Mouse (Mus musculus) layer of hippocampus, postnatal 25 days (tissue): ENCODE data around the gene Kdelc2. TPM values are rescaled to one million over a fixed set of nuclear protein-coding genes. Genes with fewer than 3 reads are reported as not detected.

Source experiments
- DNase-seq, 2 experiments: peaks; one replicate each; pipeline ENCODE4 v3.0.0; 2022; ENCODE audit warnings: mixed read lengths in 2 of 2, low spot score in 1 of 2; ENCODE audit errors: extremely low spot score in 1 of 2
- total RNA-seq, 2 experiments: library from RNA; stranded (reverse); gene quantifications; 2 replicates each; pipeline ENCODE4 v1.2.3; 2021

Gene Kdelc2
- total RNA-seq: 1 to 10 TPM; 4.5 to 5.2 TPM

DNA sequence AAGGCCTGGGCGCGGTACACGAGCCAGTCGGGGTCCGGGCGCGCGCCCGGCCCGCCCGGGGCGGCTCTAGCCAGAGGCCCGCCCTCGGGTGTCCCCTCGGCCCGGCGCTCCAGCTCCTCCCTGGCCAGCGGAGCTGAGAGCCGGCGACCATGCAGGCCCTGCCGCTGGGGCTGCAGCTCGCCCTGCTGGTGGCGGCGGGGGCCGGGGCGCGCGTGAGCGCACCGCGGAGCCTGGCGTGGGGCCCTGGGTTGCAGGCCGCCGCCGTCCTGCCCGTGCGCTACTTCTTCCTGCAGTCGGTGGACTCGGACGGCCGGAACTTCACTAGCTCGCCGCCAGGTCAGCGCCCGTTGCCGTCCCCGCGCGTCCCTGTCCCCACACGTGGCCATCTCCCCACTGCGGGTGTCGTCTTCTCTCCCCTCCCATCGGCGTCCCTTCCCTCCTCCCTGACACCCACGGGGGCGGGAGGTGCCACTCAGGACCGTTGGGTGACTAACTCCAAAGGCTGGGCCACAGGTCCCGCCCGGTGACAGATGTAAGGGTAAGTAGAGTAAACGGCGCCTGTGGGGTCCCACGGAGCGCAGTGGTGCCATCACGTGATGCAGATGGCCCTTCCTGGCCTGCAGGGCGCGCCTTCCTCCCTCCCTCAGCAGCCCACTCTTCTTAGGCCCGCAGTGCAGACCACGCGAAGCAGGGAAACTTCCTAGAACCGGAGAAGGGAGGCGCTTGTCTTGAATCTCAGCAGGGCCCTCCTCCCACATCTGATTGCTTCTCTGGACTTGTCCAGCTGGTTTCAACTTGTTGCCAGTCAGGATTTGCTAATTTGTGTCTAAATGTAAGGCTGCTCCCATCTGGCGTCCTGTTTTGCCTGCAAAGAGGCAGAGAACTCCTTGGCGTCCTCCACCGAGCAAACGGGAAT, at the start of gene Kdelc2:
Gene Kdelc2, plus strand, starts transcription at position 75 of the 916 bp plus-strand sequence.
- peak; percentile 36 to 51 for DNase-seq

DNA sequence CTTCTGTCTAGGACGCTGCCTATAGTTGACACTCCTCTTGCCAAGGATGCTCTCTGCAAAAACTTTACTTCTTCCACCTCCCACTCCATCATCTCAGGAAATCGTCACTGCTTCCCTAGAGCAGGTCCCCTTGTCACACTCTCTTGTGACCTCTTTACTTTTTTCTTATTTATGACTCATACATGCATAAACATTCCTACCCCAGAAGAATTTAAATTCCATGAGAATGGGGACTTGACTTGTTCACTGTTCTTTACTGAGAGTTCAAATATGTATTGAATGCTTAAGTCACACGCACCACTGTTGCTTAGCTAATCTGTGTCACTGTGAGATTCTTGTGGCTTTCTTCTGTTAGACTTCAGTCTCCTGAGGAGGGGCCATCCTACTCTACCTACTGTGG, 48.7 kb upstream of the Kdelc2 start:
- DNase-seq: no peak

DNA sequence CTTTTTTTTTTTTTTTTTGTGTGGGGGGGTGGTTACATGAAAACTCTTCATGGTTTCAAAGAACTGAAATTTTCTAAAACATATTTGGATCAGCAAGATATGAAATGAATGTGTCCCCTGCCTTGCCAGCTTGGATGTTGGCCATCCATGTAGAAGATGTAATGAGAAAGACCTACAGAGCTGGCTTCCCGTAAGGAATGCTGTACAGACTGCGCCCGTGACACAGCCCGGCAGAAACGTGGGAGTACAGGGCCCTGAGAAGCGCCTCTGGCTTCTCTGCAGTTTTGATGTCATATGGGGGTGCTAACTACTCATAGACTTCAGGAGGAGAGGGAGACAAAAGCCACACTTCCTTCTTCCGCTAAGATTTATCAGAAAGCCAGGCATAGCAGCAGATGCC, 44.2 kb upstream of the Kdelc2 start:
- DNase-seq: no peak

DNA sequence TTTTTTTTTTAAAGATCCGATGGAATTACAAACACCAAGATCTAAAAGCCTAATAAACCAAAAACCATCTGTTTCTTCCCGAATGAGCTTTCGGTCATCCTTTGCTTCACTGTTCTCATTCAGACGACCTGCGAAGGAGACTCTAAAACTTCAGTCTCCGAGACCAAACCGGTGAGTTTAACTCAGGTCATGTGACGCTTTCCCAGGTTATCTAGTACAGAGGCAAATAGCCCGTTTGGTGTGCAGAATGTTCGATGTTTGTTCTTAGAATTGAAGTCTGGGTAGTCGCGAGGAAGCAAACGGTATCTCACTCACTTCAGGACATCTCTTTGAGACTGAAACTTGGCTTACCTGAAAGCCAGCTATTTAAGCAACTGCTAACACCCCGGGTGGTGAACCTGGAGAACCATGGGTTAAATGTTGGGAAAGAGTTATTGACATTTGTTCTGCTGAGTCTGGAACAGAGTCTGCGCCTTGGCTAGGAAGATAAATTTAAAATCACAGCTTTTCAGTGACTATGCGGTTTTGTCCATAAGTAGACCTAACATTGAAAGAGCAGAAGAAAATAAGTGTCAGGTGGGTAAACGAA, 43.4 kb upstream of the Kdelc2 start:
- DNase-seq: no peak

DNA sequence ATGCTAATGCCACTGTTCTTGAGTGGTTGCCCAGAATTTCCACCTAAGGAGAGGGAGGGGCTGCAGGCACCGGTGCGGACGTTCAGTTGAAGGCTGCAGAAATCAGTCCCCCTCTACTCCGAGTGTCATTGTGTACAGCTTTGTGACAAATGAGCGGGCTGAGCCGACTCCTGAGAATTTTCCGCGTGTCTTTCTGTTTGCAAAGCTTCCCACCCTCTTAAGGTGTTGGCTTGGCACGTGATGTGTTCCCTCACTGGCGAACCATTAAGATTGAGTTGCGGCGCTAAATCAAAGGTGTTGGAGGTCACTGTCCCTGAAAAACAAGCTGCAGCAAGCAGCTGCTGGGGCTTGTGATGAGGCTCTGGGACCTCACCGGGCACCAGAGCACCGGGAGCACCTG, 42.9 kb upstream of the Kdelc2 start:
- no peak for DNase-seq

DNA sequence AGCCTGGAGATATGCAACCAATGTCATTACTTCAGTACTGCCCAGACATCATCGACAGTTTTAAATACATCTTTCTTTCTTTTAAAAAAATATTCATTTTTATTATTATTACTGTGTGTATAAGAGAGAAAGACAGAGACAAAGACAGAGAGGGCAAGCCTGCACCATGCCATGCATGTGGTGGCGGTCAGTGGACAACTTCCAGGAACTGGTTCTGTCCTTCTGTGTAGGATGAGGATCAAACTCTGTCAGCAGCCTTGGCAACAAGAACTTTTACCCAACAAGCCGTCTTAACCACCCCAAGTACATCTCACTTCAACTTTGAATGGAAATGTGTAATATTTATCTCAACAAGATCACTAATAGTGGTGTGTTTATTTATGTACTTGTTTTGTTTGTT, 41.8 kb upstream of the Kdelc2 start:
- DNase-seq: no peak

DNA sequence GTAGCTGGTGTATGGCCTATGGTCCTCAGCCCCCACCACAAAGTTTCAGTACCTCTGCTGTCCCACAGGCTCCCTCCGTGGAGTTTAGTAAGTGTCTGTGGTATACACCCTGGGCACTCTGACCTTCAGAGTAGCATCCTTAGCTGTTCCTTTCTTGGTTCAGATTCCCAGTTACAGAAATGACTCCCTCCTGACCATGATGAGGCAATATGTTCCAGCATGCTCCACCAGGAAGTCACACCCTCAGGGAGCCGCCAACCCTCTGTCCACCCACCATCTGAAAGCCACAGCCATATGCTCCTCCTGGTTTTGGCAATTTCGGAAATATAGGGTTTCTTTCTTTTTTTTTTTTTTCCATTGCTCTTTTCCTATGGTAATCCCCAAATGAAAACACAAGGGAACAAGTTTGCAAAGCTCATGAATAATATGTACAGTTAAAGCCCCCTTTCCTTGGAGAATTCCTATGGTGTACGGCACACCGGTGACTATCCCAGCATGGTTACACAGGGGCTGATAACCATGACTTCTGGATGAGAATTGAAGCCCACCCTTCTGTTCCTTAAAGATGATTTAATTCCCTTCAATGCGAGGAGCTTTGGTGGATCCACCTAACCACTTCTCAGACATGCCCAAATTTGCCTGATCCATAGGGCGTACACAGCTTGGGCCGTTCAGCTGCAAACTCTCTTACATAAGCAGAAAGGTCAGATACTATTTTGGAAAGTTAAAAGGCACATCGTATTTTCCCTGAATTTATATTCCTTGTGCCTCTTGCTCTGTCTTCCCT, 39.0 kb upstream of the Kdelc2 start:
- no peak for DNase-seq

DNA sequence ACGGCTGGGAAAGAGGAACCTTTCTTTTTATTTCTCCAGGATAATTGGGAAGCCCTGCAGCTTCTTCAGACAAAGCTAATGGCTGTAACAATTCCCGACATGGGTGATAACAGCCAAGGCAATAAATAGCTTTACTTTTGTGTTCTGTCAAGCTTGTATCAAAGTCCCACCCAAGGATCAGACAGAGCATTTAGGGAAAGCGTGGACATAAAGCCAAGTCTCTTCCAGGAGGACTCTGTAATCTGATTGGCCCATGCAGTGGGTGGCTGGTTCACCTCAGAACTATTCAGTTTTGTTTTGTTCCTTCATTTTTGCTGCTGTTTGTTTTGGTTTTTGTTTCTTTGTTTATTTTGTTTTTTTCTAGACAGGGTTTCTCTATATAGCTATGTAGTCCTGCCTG, 38.1 kb upstream of the Kdelc2 start:
- no peak for DNase-seq

DNA sequence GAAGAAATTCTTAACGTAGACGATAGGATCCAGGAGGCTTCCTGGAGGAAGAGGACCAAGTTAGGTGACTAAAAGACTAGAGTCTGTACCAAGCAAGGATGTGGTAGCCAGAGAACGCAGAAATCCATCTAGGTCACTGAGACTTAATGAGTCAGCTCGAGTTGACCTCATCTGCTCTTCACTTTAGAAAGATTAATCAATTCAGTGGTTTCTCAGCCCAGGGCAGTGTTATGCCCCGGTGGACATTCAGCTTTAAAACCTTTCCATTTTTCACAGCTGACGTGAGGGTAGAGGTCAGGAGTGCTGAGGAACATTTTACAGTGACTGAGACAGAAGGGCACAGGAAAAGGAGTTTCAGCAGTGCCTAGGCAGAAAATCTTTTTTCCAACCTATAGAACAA, 37.4 kb upstream of the Kdelc2 start:
- DNase-seq: no peak

DNA sequence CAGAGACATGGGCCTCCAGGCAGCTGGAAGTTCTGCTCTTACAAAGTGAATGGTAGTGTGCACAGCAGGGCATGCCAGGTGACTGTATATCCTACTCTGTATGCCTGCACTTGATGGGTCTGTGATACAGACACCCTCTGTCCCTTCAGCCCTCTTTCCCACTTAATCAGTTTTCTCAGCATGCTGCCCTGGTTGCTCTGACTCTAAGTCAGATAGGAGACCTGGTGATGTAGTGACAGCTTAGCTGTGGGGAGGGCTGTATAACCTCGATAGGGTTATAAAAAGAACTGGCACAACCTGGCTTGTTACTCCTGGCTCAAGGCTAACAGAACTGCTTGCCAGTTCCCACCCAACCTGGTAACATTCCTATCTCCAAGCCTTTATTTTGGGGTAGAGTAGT, 34.6 kb upstream of the Kdelc2 start:
- no peak for DNase-seq

DNA sequence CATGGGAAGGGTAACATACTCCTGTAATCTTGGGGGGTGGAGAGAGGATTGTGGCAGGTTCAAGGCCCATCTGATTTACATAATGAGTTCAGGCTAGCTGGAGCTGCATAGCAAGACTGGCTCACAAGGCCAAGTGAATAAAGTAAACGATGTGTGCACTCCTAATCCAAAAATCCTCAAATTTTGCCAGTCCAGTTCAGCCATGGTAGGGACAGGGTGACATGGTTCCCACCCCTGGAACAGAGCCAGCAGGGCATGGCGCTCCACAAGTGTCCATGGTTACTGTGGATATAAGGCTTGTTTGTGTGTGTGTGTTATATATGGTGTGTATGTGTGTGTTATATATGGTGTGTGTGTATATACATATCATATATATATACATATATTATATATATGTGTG, 33.5 kb upstream of the Kdelc2 start:
- DNase-seq: no peak

DNA sequence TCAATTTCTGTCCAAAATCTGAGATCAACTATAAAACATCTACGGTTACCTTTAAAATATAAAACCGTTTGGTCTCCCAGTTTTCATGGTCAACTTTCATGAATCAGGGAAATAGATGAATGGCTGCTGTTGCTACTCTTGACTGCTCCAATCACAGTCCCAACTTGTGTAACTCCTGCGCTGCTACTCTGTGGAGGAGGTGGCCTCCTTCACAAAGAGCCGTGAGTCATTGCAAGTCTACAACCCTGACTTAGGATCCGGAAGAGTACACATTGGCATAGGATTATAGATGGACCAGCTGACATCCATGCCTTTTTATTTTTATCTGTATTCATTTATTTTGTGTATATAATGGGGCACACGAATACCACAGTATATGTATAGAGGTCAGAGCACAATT, 31.9 kb upstream of the Kdelc2 start:
- DNase-seq: no peak

DNA sequence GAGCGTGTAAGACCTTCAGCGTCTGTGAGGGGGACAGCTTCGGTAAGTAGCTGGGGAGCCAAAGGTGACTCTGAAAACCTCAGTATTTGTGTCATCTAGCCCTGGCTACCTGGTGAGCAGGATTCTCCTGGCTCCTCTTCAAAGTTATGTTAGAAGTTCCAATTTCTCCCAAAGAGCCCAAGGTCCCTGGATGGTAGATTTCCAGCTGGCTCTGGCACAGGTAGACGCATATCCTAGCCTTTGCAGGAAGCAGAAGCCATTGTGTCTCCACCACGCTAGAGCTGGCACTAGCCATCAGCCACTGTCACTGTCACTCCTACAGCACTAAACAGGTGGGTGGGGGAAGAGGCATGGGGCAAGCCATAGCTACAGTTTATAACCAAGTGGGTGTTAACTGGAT, 30.7 kb upstream of the Kdelc2 start:
- DNase-seq: no peak

DNA sequence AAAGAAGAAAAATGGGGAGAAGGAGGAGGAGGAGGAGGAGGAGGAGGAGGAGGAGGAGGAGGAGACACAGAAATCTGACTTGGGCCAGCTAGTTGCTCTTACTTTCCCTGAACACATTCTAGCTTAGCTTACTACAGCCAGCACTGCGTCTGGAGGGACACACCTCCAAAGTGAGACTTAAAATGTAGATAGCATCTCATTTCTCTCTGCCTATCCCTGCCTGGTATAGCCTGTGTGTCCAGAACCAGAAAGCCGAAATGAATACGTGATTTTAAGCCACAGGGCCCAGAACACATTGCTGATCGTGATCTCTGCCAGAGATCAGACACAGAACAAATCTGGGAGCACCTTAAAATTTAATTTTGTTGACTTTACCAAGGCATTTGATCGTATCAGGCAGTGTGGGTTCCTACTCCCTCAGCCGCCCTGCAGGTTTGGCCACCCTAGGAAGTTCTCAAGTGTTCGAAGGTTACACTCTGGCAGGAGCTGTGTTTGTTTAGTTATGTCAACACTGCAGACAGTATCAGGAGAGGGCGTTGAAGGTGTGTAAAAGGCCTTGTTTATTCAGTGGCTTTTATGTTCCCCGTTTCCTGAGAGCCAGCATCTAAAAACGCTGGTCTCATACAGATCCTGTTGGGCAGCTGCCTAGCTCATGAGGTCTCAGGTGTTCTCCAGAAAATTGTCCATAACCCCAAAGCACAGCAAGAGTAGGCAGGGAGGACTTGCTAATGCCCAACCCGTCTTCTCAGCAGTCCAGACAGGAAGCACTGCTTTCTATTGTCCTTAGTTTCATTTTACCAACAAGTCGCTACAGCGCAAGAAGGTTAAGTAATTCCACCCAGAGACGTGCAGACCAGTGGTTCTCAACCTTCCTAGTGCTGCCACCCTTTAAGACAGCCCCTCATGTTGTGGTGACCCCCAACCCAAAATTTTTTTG, 27.3 kb upstream of the Kdelc2 start:
- DNase-seq: no peak

DNA sequence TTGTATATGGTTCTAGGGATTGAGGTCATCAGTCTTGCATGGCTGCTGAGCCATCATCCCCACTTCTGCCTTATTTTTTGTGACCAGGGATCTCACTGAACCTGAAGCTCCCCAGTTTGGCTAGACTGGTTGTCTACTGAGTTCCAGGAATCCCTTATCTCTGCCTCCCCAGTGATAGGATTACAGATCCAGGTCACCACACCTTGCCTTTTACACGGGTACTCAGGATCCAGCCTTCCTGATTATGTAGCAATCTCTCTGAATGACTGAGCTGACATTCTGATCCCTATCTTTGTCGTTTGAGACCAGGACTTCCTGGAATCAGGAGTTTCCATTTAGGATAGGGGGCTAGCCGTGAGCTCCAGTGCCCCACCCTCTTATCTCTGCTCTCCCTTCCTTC, 12.5 kb upstream of the Kdelc2 start:
- no peak for DNase-seq

DNA sequence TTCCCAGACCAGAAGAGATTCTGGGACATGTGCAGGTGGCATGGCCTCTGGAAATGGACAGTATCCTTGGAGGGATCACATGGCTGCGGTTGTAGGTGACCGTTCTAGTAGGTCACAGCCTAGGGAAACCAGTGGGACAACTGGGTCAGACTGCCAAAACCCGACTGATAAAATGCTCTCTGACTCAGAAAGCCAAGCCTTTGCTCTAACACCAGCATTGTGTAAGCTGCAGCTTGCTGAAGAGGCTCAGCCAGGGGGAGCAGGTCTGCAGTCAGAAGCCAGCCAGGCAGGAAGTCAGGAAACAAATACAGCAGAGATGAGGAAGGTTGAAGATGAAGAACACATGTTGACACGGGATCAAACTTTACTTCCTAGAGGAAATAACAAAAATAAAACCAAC, 7.9 kb upstream of the Kdelc2 start:
- no peak for DNase-seq

DNA sequence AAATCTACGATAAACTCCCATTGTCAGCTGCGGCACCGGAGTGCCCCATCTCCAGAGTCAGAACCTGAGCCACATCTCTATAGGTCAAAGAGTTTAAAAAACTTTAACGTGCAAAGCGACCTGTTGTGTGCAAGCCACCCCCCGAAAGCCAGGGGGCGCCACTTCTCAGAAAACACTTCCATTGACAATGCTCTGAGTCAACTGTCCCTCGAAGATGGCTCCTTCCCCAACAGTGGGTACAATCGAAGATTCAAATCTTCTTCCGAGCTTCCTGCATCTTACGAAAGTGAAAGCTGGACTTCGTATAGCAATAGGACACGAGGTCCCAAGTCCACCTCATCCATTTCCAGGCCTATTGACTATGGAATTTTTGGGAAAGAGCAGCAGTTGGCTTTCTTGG, 7.0 kb upstream of the Kdelc2 start:
- no peak for DNase-seq

DNA sequence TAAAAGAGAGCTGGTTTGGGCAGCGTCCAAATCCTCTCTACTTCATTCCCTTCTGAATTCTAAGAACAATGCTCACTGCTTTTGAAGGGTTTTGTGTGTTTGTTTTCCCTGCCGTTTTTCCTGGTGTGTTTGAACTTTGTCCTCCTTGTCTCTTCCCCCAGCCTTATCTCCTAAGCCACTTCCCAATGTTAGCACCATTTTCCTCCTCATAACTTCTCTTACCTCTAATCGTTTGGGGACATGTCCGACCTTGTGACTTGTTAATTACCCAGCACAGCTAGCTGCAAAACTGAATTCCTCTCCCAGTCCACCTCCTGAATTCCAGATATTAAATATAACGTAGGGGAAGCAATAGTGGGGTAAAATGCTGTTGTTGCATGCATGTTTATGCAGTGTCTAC, 6.2 kb upstream of the Kdelc2 start:
- DNase-seq: no peak

DNA sequence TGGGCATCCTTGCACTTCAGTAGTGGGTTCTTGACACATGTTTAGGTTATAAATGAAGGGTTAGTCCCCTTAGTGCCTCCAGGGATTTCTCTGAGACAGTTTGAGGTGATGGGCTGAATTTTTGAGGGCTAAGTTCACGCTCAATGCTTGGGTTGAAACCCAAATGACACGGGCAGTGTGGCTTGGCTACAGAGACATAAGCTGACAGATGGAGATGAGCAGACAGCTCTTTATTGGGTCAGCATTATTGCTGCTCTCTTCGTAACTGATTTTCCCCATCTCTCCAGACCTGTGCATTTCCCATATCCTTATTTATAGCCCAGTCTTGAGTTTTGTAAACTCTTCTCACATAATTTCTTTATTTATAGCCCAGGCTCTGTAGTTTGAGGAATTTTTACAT, 5.7 kb upstream of the Kdelc2 start:
- DNase-seq: no peak

DNA sequence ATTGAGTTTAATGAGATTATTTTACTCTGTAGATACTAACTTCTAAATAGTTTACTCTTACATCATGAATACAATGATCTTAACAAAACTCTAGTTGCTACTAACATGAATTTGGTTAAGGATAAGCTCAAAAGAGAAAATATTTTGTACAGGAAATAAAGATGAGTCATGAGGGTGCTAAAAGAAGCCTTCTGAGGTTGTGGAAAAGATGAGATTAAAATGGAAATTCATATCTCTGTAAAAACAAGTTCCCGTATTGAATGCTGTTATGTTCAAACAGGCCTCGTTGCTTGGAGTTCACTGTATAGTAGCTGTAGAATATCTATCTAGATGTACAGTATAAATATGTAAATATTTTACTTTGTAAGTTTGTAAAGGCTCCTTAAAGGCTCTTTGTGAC, 3.2 kb upstream of the Kdelc2 start:
- DNase-seq: no peak
